Mouse (Mus musculus): ENCODE data around the gene Slc4a4.
"Not testable (repeated sequence)": the region's sequence is repeated elsewhere in the genome, so short reads cannot be mapped to it uniquely, and the experiment has no call there.

Slc4a4 gene

GRCm38 (mm10) chr5:88960342-88961105 lies 73.9 kb downstream of the Slc4a4 start:
- DNase-seq (ENCODE audit: low spot score) = no peak

DNA sequence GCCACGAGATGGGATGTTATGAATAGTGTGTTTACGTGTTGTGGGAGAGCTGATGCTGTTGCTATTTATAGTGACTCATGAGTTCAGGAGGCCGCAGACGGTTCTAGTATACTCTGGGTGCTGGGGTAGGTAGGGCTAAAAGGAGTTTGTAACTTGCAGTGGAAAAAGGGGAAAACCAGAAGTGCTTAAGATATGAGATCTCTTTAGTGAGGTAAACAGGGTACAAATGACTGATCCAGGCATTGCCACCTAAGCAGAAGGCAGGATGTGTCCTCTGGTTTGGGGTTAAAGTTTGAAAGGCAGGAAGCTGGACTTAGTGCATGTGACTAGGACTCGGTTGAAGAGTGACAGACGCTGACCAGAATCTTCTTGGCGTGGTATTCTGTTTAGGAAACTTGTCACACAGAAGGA lies 74.7 kb downstream of the Slc4a4 start:
- no peak for DNase-seq (ENCODE audit: low spot score)

- DNase-seq (ENCODE audit: low spot score) = no peak
These were observed 78.2 kb downstream of the Slc4a4 start for GRCm38 (mm10) chr5:88964685-88965290.

GRCm38 (mm10) chr5:88966507-88966906 lies 79.9 kb downstream of the Slc4a4 start:
- DNase-seq (ENCODE audit: low spot score) = no peak

DNA sequence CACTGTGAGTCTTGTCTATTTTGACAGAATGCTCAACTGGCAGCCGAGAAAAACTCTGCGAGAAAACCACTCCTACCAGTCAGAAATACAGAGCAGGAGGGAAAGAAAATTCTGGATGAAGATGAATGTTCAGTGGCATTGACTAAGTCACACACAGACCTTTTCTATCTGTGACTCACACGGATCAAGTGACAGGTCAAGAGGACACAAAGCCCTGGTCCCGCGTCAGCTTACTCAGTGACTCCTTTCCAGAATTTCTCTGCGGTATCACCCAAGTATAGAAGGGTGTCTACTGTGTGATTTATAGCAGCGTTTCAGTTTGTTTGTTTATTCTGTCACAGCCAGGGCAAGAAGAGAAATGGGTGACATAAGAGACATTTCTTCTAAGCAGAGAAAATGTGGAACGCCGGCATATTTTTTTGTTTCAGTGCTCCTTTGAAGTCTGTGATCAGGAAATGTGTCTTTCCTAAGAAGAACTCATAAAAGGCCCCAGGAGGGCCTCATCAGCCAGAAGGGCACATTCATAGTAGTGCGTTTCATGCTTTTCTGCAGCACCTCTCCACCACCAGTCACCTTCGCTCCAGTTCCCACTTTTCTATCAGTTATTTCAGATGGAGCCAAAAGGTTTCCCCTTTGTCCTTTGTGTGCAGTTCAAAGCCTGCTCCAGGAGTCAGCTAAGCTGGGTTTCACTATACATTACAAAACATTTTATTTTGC lies 82.5 kb downstream of the Slc4a4 start:
- DNase-seq (ENCODE audit: low spot score) = no peak

GRCm38 (mm10) chr5:88971554-88971953 lies 84.9 kb downstream of the Slc4a4 start:
- no peak for DNase-seq (ENCODE audit: low spot score)

DNA sequence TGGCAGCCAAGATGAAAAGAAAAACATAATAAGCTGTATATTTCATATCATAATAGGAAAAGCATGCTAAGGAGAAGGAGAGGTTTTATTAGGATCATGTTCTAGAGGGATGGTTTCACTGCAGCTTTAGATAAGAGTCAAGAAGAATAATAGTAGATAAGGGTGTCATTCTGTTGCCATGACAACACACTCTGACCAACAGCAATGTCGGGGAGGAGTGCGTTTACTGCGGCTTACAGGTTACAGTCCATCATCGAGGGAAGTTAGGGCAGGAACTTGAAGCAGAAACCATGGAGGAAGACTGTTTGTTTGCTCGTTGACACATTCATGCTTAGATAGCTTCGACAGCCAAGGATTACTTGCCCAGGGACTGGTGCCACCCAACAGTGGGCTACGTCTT lies 85.7 kb downstream of the Slc4a4 start:
- DNase-seq (ENCODE audit: low spot score) = no peak

GRCm38 (mm10) chr5:88973130-88973529 lies 86.5 kb downstream of the Slc4a4 start:
- DNase-seq (ENCODE audit: low spot score) = no peak

GRCm38 (mm10) chr5:88975694-88976093 lies 89.1 kb downstream of the Slc4a4 start:
- no peak for DNase-seq (ENCODE audit: low spot score)

- DNase-seq (ENCODE audit: low spot score) = no peak
These were observed 89.8 kb downstream of the Slc4a4 start for GRCm38 (mm10) chr5:88976428-88976827.

DNA sequence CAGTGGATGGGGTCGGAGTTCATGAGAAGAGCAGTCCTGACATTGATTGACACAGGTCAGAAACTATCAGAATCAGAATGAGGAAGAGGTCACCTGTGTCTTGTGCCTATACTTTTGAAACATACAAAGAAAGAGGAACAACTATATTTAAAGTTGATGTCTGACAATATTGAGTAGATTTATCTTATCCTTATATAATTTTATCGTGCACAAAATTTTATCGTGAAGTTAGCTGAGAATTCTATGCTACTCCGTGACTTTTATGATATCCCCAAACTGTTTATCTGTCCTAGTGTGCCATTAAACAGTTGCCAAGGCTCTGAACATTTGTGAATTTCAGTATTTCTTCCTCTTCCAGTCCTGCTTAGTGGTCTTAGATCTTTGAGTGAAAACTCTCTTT lies 94.1 kb downstream of the Slc4a4 start:
- no peak for DNase-seq (ENCODE audit: low spot score)

- no peak for DNase-seq (ENCODE audit: low spot score)
These were observed 94.8 kb downstream of the Slc4a4 start for GRCm38 (mm10) chr5:88981243-88982014.

DNA sequence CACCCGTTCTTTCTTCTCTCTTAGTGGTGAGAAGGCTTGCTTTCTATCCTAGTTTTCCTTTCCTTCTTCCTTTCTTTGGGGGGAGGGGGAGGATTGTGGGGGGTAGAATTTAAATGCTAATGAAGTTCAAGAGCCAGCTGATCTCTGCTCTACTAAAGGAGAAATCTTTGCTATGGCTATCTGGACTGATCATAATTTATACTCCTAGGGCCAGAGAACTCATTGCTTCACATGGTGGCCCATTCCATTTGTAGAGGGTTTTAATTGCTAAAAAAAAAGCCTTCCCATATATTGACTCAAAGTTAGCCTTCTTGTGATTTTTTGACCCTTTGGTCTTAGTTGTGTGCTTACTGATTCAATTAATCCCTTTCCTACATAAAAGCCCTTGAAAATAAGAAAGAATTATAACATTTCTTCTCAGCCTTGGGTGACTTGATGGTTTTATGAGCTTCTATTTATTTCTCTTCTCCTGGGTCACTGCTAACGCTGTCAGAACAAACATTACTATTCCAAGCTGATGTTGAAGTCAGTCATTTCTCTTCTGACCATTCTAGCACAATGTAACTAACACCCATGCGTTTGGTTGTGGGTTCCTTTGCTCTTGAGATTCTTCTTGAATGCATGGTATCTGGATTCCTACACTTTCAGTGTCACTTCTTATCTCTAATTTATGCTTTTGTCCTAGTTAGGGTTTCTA lies 95.6 kb downstream of the Slc4a4 start:
- no peak for DNase-seq (ENCODE audit: low spot score)

- DNase-seq (ENCODE audit: low spot score) = no peak
These were observed 96.6 kb downstream of the Slc4a4 start for GRCm38 (mm10) chr5:88983170-88983569.

GRCm38 (mm10) chr5:88983652-88984051 lies 97.0 kb downstream of the Slc4a4 start:
- DNase-seq (ENCODE audit: low spot score) = no peak

GRCm38 (mm10) chr5:88989018-88989417 lies 102.4 kb downstream of the Slc4a4 start:
- no peak for DNase-seq (ENCODE audit: low spot score)

DNA sequence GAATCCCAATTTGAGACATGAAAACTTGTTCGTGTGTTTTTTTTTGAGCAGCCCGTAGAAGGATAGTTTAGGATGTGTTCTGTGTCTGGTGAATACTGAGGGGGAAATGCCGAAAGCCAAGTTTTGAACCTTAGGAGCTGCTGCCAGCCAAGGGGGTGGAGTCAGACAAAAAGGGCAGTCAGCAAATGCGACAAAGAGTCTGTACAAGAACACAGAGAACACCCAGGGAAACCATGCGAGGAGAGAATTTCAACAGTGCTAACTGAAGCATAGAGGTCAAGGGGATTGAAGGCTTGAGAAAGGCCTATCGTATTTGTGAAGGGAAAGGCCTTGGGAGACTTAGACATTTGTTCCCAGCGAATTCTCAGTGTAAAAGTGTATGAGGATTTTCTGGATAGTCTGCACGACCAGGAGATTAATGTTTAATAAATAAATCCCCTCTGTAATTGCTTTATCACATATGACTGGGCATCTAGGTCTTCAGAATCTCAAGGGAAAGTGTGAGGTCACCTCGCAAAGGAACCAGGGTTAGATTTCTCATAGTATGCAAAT lies 103.7 kb downstream of the Slc4a4 start:
- DNase-seq (ENCODE audit: low spot score) = no peak

GRCm38 (mm10) chr5:88991309-88991708 lies 104.7 kb downstream of the Slc4a4 start:
- DNase-seq (ENCODE audit: low spot score) = not testable (repeated sequence)

- DNase-seq (ENCODE audit: low spot score) = no peak
These were observed 107.9 kb downstream of the Slc4a4 start for GRCm38 (mm10) chr5:88994533-88994932.

GRCm38 (mm10) chr5:88996246-88996645 lies 109.6 kb downstream of the Slc4a4 start:
- DNase-seq (ENCODE audit: low spot score) = no peak

GRCm38 (mm10) chr5:88997277-88997676 lies 110.7 kb downstream of the Slc4a4 start:
- no peak for DNase-seq (ENCODE audit: low spot score)

All from MN1 (cell line).